Mouse (Mus musculus) kidney, adult 2 months (tissue): ENCODE data around the gene Ccne1. TPM values are rescaled to one million over a fixed set of nuclear protein-coding genes. Genes with fewer than 3 reads are reported as not detected.

ENCODE experiments used
- DNase-seq: peaks from one replicate; pipeline ENCODE4 v3.0.0; 2021
- H3K27ac ChIP-seq: fragments of 200-500 bp; 2 replicates; pipeline ENCODE4 v1.5.1; 2012; ENCODE audit warnings: low read depth, low read length, control low read depth, inconsistent platforms; ENCODE audit not compliant: insufficient read depth
- H3K27me3 ChIP-seq: fragments of 200-500 bp; replicated peaks from 2 replicates; pipeline ENCODE4 v1.6.1; 2012; ENCODE audit warnings: mild to moderate bottlenecking, moderate library complexity, low read length, inconsistent platforms; ENCODE audit not compliant: control insufficient read depth, insufficient read depth
- H3K36me3 ChIP-seq: fragments of 200-500 bp; 2 replicates; pipeline ENCODE4 v1.6.1; 2012; ENCODE audit warnings: mild to moderate bottlenecking, moderate library complexity, low read length, inconsistent platforms; ENCODE audit not compliant: control insufficient read depth, insufficient read depth
- H3K4me1 ChIP-seq: fragments of 200-500 bp; 2 replicates; pipeline ENCODE4 v1.6.1; 2011; ENCODE audit warnings: low read length; ENCODE audit not compliant: control insufficient read depth, insufficient read depth
- H3K4me3 ChIP-seq: fragments of 200-500 bp; 2 replicates; pipeline ENCODE4 v1.5.1; 2011; ENCODE audit warnings: mild to moderate bottlenecking, low read depth, low read length, control low read depth; ENCODE audit not compliant: insufficient read depth
- CTCF ChIP-seq: fragments of 200-500 bp; conservative IDR thresholded peaks from 2 replicates; pipeline ENCODE4 v1.5.1; 2011; ENCODE audit warnings: low read depth, mild to moderate bottlenecking, control low read depth, low read length, moderate library complexity, mixed read lengths; ENCODE audit not compliant: insufficient read depth, insufficient read length
- POLR2A ChIP-seq: fragments of 200-500 bp; IDR thresholded peaks from one replicate; pipeline ENCODE4 v1.6.1; 2011; ENCODE audit warnings: low read depth, low read length, control low read depth
- WGBS: fragments of 180-500 bp; shearing (Covaris S2); methylation state at CpG from one replicate; pipeline ENCODE4 v1.1.7; 2018; 5-methylcytosine and 5-hydroxymethylcytosine counted together
- polyA plus RNA-seq: library from polyadenylated mRNA; depleted of rRNA; stranded (reverse); fragments of >200 nt; gene quantifications from 2 replicates; pipeline ENCODE4 v1.2.3, GENCODE M21; 2012

Gene Ccne1
- polyA plus RNA-seq, 1 experiment = 0.95 TPM

GRCm38 (mm10) chr7:38093101-38093500 is 14.2 kb downstream of the Ccne1 start:
- Histone ChIP-seq H3K36me3 (no peaks in the 10 kb centered on the region), H3K4me3 (no peak overlapping the region), H3K27ac (no peak overlapping the region), H3K4me1 (no peaks in the 10 kb centered on the region), H3K27me3 (no peaks in the 10 kb centered on the region)
- no peak for DNase-seq
- no peak for TF ChIP-seq POLR2A
- no peak for TF ChIP-seq CTCF
- 45% methylated on average over 2 of the region's 2 CpGs for WGBS

- DNase-seq = no peak
- Histone ChIP-seq H3K27me3 (no peaks in the 10 kb centered on the region), H3K36me3 (no peaks in the 10 kb centered on the region), H3K27ac (no peak overlapping the region), H3K4me1 (0 out of 2 replicates have a peak, but pooled peaks cover 4% of the 10 kb centered on the region), H3K4me3 (no peak overlapping the region)
- WGBS = 65% methylated on average over 7 of the region's 7 CpGs
- TF ChIP-seq CTCF = no peak
These were observed 17.2 kb downstream of the Ccne1 start for GRCm38 (mm10) chr7:38089930-38090675.

- no peak overlapping the region for H3K27ac ChIP-seq
- no peak overlapping the region for H3K4me3 ChIP-seq
- no peaks in the 10 kb centered on the region for H3K36me3 ChIP-seq
- WGBS = 40% methylated on average over 2 of the region's 2 CpGs
- H3K27me3 ChIP-seq = no peaks in the 10 kb centered on the region
- no peak for DNase-seq
- H3K4me1 ChIP-seq = peaks cover 4% of the 10 kb centered on the region; the same call in 1 of the 2 replicates
- TF ChIP-seq POLR2A = no peak
- no peak for TF ChIP-seq CTCF
These were observed 18.9 kb downstream of the Ccne1 start for GRCm38 (mm10) chr7:38088456-38088855.

- Histone ChIP-seq H3K27me3 (no peaks in the 10 kb centered on the region), H3K4me1 (peaks cover 4% of the 10 kb centered on the region; the same call in 1 of the 2 replicates), H3K4me3 (no peak overlapping the region), H3K27ac (no peak overlapping the region), H3K36me3 (no peaks in the 10 kb centered on the region)
- TF ChIP-seq POLR2A (no peak), CTCF (no peak)
- DNase-seq = no peak
- 74% methylated on average over 8 of the region's 8 CpGs for WGBS
These were observed 19.5 kb downstream of the Ccne1 start for GRCm38 (mm10) chr7:38087856-38088255.

- Histone ChIP-seq H3K36me3 (no peaks in the 10 kb centered on the region), H3K27me3 (no peaks in the 10 kb centered on the region), H3K27ac (no peak overlapping the region), H3K4me3 (no peak overlapping the region), H3K4me1 (peaks cover 4% of the 10 kb centered on the region; the same call in 1 of the 2 replicates)
- 71% methylated on average over 8 of the region's 8 CpGs for WGBS
- no peak for DNase-seq
- TF ChIP-seq POLR2A (no peak), CTCF (no peak)
These were observed 20.9 kb downstream of the Ccne1 start for GRCm38 (mm10) chr7:38086401-38086800.

GRCm38 (mm10) chr7:38085573-38086211 is 21.6 kb downstream of the Ccne1 start:
- DNase-seq = peak; percentile 54
- no peak overlapping the region for H3K27ac ChIP-seq
- under 1% methylated on average over 32 of the region's 35 CpGs for WGBS

GRCm38 (mm10) chr7:38084778-38085572 is 22.4 kb downstream of the Ccne1 start:
- H3K4me1 ChIP-seq = peaks cover 4% of the 10 kb centered on the region; the same call in 1 of the 2 replicates
- H3K4me3 ChIP-seq = peak overlapping the region; percentile 55
- H3K27ac ChIP-seq = no peak overlapping the region

More at GRCm38 (mm10) chr7:38085573-38086211, 21.6 kb downstream of the Ccne1 start:
- Histone ChIP-seq H3K4me3 (peak overlapping the region; percentile 43), H3K36me3 (no peaks in the 10 kb centered on the region), H3K4me1 (peaks cover 4% of the 10 kb centered on the region; the same call in 1 of the 2 replicates), H3K27me3 (no peaks in the 10 kb centered on the region)
- TF ChIP-seq POLR2A = no peak
- peak; percentile 47 for TF ChIP-seq CTCF

More at GRCm38 (mm10) chr7:38084778-38085572, 22.4 kb downstream of the Ccne1 start:
- under 1% methylated on average over 63 of the region's 65 CpGs for WGBS
- H3K27me3 ChIP-seq = no peaks in the 10 kb centered on the region
- H3K36me3 ChIP-seq = no peaks in the 10 kb centered on the region
- TF ChIP-seq CTCF = no peak
- TF ChIP-seq POLR2A = no peak
- DNase-seq = peak; percentile 100
